Mouse (Mus musculus) right cerebral cortex, postnatal 36 days (tissue): ENCODE measurements around the gene Tspan11.

ENCODE experiments used
- DNase-seq, 2 experiments: peaks; one replicate each; pipeline ENCODE4 v3.0.0; 2022; ENCODE audit warnings: low spot score in 2 of 2, mixed read lengths in 1 of 2

The Tspan11 gene

GRCm38 (mm10) chr6:127877026-127877425 is 10.4 kb upstream of the Tspan11 start:
- no peak for DNase-seq

- DNase-seq: no peak
These were observed 7.9 kb upstream of the Tspan11 start for GRCm38 (mm10) chr6:127879472-127879871.

GRCm38 (mm10) chr6:127886916-127887315 is 473 bp upstream of the Tspan11 start:
- DNase-seq: no peak

GRCm38 (mm10) chr6:127888581-127888980 is 1.2 kb downstream of the Tspan11 start:
- no peak for DNase-seq

GRCm38 (mm10) chr6:127893611-127894010 is 6.2 kb downstream of the Tspan11 start:
- no peak for DNase-seq

- DNase-seq: no peak
These were observed 7.6 kb downstream of the Tspan11 start for GRCm38 (mm10) chr6:127894999-127895398.

- DNase-seq: no peak
These were observed 9.0 kb downstream of the Tspan11 start for GRCm38 (mm10) chr6:127896425-127896824.

- no peak for DNase-seq
These were observed 10.0 kb downstream of the Tspan11 start for GRCm38 (mm10) chr6:127897342-127897741.

GRCm38 (mm10) chr6:127900062-127900461 is 12.7 kb downstream of the Tspan11 start:
- DNase-seq: no peak

- DNase-seq: no peak
These were observed 13.9 kb downstream of the Tspan11 start for GRCm38 (mm10) chr6:127901261-127901660.

GRCm38 (mm10) chr6:127901669-127902068 is 14.3 kb downstream of the Tspan11 start:
- no peak for DNase-seq

GRCm38 (mm10) chr6:127902559-127902958 is 15.2 kb downstream of the Tspan11 start:
- peak; percentile 44 to 88 for DNase-seq

GRCm38 (mm10) chr6:127910638-127911037 is 23.2 kb downstream of the Tspan11 start:
- no peak for DNase-seq

- DNase-seq: no peak
These were observed 24.3 kb downstream of the Tspan11 start for GRCm38 (mm10) chr6:127911687-127912086.

- no peak for DNase-seq
These were observed 25.5 kb downstream of the Tspan11 start for GRCm38 (mm10) chr6:127912938-127913337.

GRCm38 (mm10) chr6:127916993-127917392 is 29.6 kb downstream of the Tspan11 start:
- no peak for DNase-seq

- no peak for DNase-seq
These were observed 30.3 kb downstream of the Tspan11 start for GRCm38 (mm10) chr6:127917712-127918111.

- no peak for DNase-seq
These were observed 32.1 kb downstream of the Tspan11 start for GRCm38 (mm10) chr6:127919491-127919890.

- DNase-seq: peak; percentile 63
These were observed 33.3 kb downstream of the Tspan11 start for GRCm38 (mm10) chr6:127920652-127921051.

GRCm38 (mm10) chr6:127921996-127922395 is 34.6 kb downstream of the Tspan11 start:
- DNase-seq: no peak

- DNase-seq: no peak
These were observed 35.9 kb downstream of the Tspan11 start for GRCm38 (mm10) chr6:127923296-127923695.

- DNase-seq: peak; percentile 31 to 58
These were observed 37.4 kb downstream of the Tspan11 start for GRCm38 (mm10) chr6:127924750-127925149.

GRCm38 (mm10) chr6:127925915-127926314 is 38.5 kb downstream of the Tspan11 start:
- DNase-seq: peak; percentile 73 to 88

GRCm38 (mm10) chr6:127928682-127929081 is 41.3 kb downstream of the Tspan11 start:
- no peak for DNase-seq
